Mouse (Mus musculus) MEL-GATA-1-ER (cell line): ENCODE data around the gene Rhox4c.
"Not testable (repeated sequence)": the region's sequence is repeated elsewhere in the genome, so short reads cannot be mapped to it uniquely, and the experiment has no call there.

Experiments used
- DNase-seq: peaks from one replicate; pipeline ENCODE4 v3.0.0-alpha.2; 2012; ENCODE audit warnings: low read depth; ENCODE audit errors: extremely low read depth

Gene Rhox4c

GRCm38 (mm10) chrX:37480037-37480436 is at the start of gene Rhox4c:
Rhox4c (plus strand) TSS chrX:37480337.
- not testable (repeated sequence) for DNase-seq

- not testable (repeated sequence) for DNase-seq
These were observed 47.9 kb upstream of the Rhox4c start, which contains the start of gene Rhox4b for GRCm38 (mm10) chrX:37432194-37432593. Rhox4b (plus strand) TSS chrX:37432494.

GRCm38 (mm10) chrX:37453380-37453779 is 26.8 kb upstream of the Rhox4c start, which contains the start of gene Rhox2c:
Rhox2c (plus strand) TSS chrX:37453680.
- not testable (repeated sequence) for DNase-seq

GRCm38 (mm10) chrX:37458285-37458684 is 21.9 kb upstream of the Rhox4c start, which contains the start of gene Rhox3c:
Rhox3c (plus strand) TSS chrX:37458585.
- not testable (repeated sequence) for DNase-seq

- DNase-seq, result not testable (repeated sequence)
These were observed 33.9 kb downstream of the Rhox4c start, which contains the start of gene Rhox4d for GRCm38 (mm10) chrX:37514059-37514458. Rhox4d (plus strand) TSS chrX:37514359.

- not testable (repeated sequence) for DNase-seq
These were observed 50.0 kb downstream of the Rhox4c start, which contains the start of gene Rhox2e for GRCm38 (mm10) chrX:37530152-37530551. Rhox2e (plus strand) TSS chrX:37530452.
